Comparison of ENCODE assay signal across 9 mouse cellular contexts in genomic region chr2:151575699-151576389, GRCm38 (mm10). TPM values are rescaled to one million over a fixed set of nuclear protein-coding genes. Genes with fewer than 3 reads are reported as not detected.
DNase-seq lines count a peak whose midpoint lies in the region; ATAC-seq and TF ChIP-seq lines count a peak whose summit lies in the region.
"Had no signal": no experiment of that assay in that cellular context is flagged by ENCODE, and none has a peak within 500 bp of the region (broad histone marks: within the 10 kb centered on the region; RNA-seq: fewer than 3 reads in every experiment).

No protein-coding gene starts in this region.

- H3K4me3 ChIP-seq in cerebellum, adult 2 months (replicated peaks; ENCODE audit: insufficient read depth, low read depth, low read length), result peak overlapping the region; percentile 90
- H3K4me3 ChIP-seq in lung, adult 2 months (replicated peaks; ENCODE audit: extremely low read depth, low read depth, low read length), result peak overlapping the region; percentile 52
- H3K4me3 ChIP-seq in olfactory bulb, adult 2 months (ENCODE audit: insufficient read depth, low read depth, low read length), result peak overlapping the region; percentile 50

- H3K4me1 ChIP-seq in cerebellum, adult 2 months (ENCODE audit: control insufficient read depth, insufficient read depth, low read length), result no peaks in the 10 kb centered on the region
- peaks cover 9% of the 10 kb centered on the region for H3K4me1 ChIP-seq in lung, adult 2 months (ENCODE audit: control insufficient read depth, insufficient read depth, low read length)
- H3K4me1 ChIP-seq in olfactory bulb, adult 2 months (ENCODE audit: control insufficient read depth, insufficient read depth, low read length), result peaks cover 18% of the 10 kb centered on the region; the same call in 1 of the 2 replicates

- no peaks in the 10 kb centered on the region for H3K27me3 ChIP-seq in cerebellum, adult 2 months (ENCODE audit: control insufficient read depth, insufficient read depth, low read length)

- peak overlapping the region; percentile 86 for H3K27ac ChIP-seq in cerebellum, adult 2 months (ENCODE audit: insufficient read depth, low read length)
- H3K27ac ChIP-seq in olfactory bulb, adult 2 months (ENCODE audit: insufficient read depth, low read depth, low read length), result peak overlapping the region; percentile 95

- no peak for TF ChIP-seq CTCF in cerebellum, adult 2 months (IDR thresholded peaks at IDR 0.05; ENCODE audit: borderline replicate concordance, insufficient read depth, low read depth, low read length)
- TF ChIP-seq CTCF in lung, adult 2 months (IDR thresholded peaks at IDR 0.05; ENCODE audit: insufficient read depth, low read length), result no peak
- no peak for TF ChIP-seq CTCF in olfactory bulb, adult 2 months (IDR thresholded peaks at IDR 0.05; ENCODE audit: insufficient read depth, low read depth, low read length)

- TF ChIP-seq POLR2A in cerebellum, adult 2 months (IDR thresholded peaks at IDR 0.05; ENCODE audit: borderline replicate concordance, insufficient read depth, low read length), result peak; percentile 66
- peak; percentile 62; the same call in 1 of the 2 replicates for TF ChIP-seq POLR2A in lung, adult 2 months (IDR thresholded peaks at IDR 0.05; ENCODE audit: borderline replicate concordance, extremely low read depth, low read depth, low read length)
- TF ChIP-seq POLR2A in olfactory bulb, adult 2 months (IDR thresholded peaks at IDR 0.05; ENCODE audit: insufficient read depth, low read depth, low read length), result peak; percentile 56

- WGBS in cerebellum, adult 2 months, result 1% methylated on average over 38 of the region's 38 CpGs
- 2% methylated on average over 38 of the region's 38 CpGs for WGBS in lung, adult 2 months
- under 1% methylated on average over 38 of the region's 38 CpGs for WGBS in olfactory bulb, adult 2 months

- DNase-seq in ES-CJ7 (ENCODE audit: low read depth, low spot score), result peak; percentile 97
- DNase-seq in cerebellum, adult 2 months, result peak; percentile 92 to 95
- peak; percentile 92 to 93 for DNase-seq in layer of hippocampus, adult 8-10 months (ENCODE audit: low spot score in 2 of 2)
- DNase-seq in lung, adult 2 months, result peak; percentile 76
- peak; percentile 75 for DNase-seq in thymus, postnatal 0 days (ENCODE audit: low spot score)

- ATAC-seq in frontal cortex, adult (ENCODE audit: low TSS enrichment), result peak; percentile 90
- ATAC-seq in hematopoietic stem cell, adult 5-6 weeks (replicated peaks in 1 of 2; ENCODE audit: insufficient read depth in 1 of 2, low FRiP score in 2 of 2, low TSS enrichment in 1 of 2, low read depth in 1 of 2, poor library complexity in 2 of 2, severe bottlenecking in 2 of 2), result peak; percentile 65 to 73
- ATAC-seq: Patski had no signal

RNA-seq across cellular contexts. Expression of gene Sdcbp2, which starts 3.4 kb away (rescaled TPM):
- polyA plus RNA-seq in cerebellum, adult 2 months (2012; rRNA removed), result 1.2 and 1.3 TPM in 2 replicates
- total RNA-seq in hematopoietic stem cell, adult 5-6 weeks (2017), result 0.63 TPM in 1 of 2 replicates, not detected in the other
- total RNA-seq in layer of hippocampus, adult 8-10 months (2022), result 1 to 10 TPM; 1.4 to 2.2 (median 1.7) TPM
- polyA plus RNA-seq in lung, adult 2 months (2012; rRNA removed), result 4.0 and 10.6 TPM in 2 replicates
- not detected in 2 replicates for polyA plus RNA-seq in olfactory bulb, adult 2 months (2012; ENCODE audit: insufficient read depth, insufficient read length, low replicate concordance, missing spikeins)
- polyA plus RNA-seq in thymus, postnatal 0 days (2015; fragmentation: Nextera tagmentation; extraction: Ambion mirVana), result 1.3 and 2.3 TPM in 2 replicates

RNA-seq across cellular contexts. Expression of gene Fkbp1a, which starts 33.6 kb away (rescaled TPM):
- 271 and 283 TPM in 2 replicates for polyA plus RNA-seq in cerebellum, adult 2 months (2012; rRNA removed)
- 33.6 and 41.1 TPM in 2 replicates for total RNA-seq in hematopoietic stem cell, adult 5-6 weeks (2017)
- 100 to 1,000 TPM; 794 to 901 (median 846) TPM for total RNA-seq in layer of hippocampus, adult 8-10 months (2022)
- 129 and 214 TPM in 2 replicates for polyA plus RNA-seq in lung, adult 2 months (2012; rRNA removed)
- 795 TPM in 1 of 2 replicates, not detected in the other for polyA plus RNA-seq in olfactory bulb, adult 2 months (2012; ENCODE audit: insufficient read depth, insufficient read length, low replicate concordance, missing spikeins)
- polyA plus RNA-seq in thymus, postnatal 0 days (2015; fragmentation: Nextera tagmentation; extraction: Ambion mirVana), result 427 and 468 TPM in 2 replicates

RNA-seq across cellular contexts. Expression of gene Snph, which starts 56.5 kb away (rescaled TPM):
- polyA plus RNA-seq in cerebellum, adult 2 months (2012; rRNA removed), result 119 and 131 TPM in 2 replicates
- not detected in 2 replicates for total RNA-seq in hematopoietic stem cell, adult 5-6 weeks (2017)
- total RNA-seq in layer of hippocampus, adult 8-10 months (2022), result 100 to 1,000 TPM; 348 to 418 (median 386) TPM
- 0.64 and 1.1 TPM in 2 replicates for polyA plus RNA-seq in lung, adult 2 months (2012; rRNA removed)
- polyA plus RNA-seq in olfactory bulb, adult 2 months (2012; ENCODE audit: insufficient read depth, insufficient read length, low replicate concordance, missing spikeins), result not detected in 2 replicates
- 0.04 and 0.09 TPM in 2 replicates for polyA plus RNA-seq in thymus, postnatal 0 days (2015; fragmentation: Nextera tagmentation; extraction: Ambion mirVana)

Comparison
In these comparisons a context has a peak if more than half of its experiments do, and no peak if none do; other contexts are left out.
1. Peak in every context shown above with its lines: DNase-seq, ATAC-seq, H3K4me3 ChIP-seq and H3K27ac ChIP-seq.
2. RNA of gene Snph, which starts 56.5 kb away (polyA plus RNA-seq): not detected in olfactory bulb, adult 2 months and 119 to 131 TPM in cerebellum, adult 2 months; 0.64 to 1.1 TPM in lung, adult 2 months and 0.04 to 0.09 TPM in thymus, postnatal 0 days; every median in the first group is over 10 times any median in the second.